Mouse (Mus musculus) megakaryocyte-erythroid progenitor cell, adult 5-6 weeks (primary cell): ENCODE data around the gene Fam160b1. TPM values are rescaled to one million over a fixed set of nuclear protein-coding genes. Genes with fewer than 3 reads are reported as not detected.

Experiments
- total RNA-seq, 2 experiments: library from RNA; stranded (forward) in 1 of 2; stranded (reverse) in 1 of 2; fragments of 200-1000, 215-1000 nt in 1 of 2; fragments of >200 nt in 1 of 2; fragmentation: Nextera tagmentation in 1 of 2; gene quantifications; 2 replicates each; pipeline ENCODE4 v1.2.3; 2014 to 2017

Fam160b1 gene
- total RNA-seq, 2 experiments from 2014 or later: 9.7 to 23.7 TPM

Other genes with a start within 250 kb of the Fam160b1 start
- gene Ablim1, start 45.8 kb upstream of the Fam160b1 start, total RNA-seq (2014; fragmentation: Nextera tagmentation): 9.2 and 10.9 TPM in 2 replicates
- gene Ablim1, start 45.8 kb upstream of the Fam160b1 start, total RNA-seq (2017): 1.5 and 6.3 TPM in 2 replicates
- gene Trub1, start 92.2 kb downstream of the Fam160b1 start, total RNA-seq (2014; fragmentation: Nextera tagmentation): 20.4 and 21.1 TPM in 2 replicates
- 30.9 and 41.8 TPM in 2 replicates for gene Trub1, start 92.2 kb downstream of the Fam160b1 start, total RNA-seq (2017)